Mouse (Mus musculus) thymus, postnatal 25 days (tissue): ENCODE results near the gene Cox10.

Experiments used
- DNase-seq: peaks from one replicate; pipeline ENCODE4 v3.0.0; 2022

Gene Cox10

GRCm38 (mm10) chr11:63991958-63992357 is 87.3 kb downstream of the Cox10 start:
- DNase-seq: peak; percentile 73

DNA sequence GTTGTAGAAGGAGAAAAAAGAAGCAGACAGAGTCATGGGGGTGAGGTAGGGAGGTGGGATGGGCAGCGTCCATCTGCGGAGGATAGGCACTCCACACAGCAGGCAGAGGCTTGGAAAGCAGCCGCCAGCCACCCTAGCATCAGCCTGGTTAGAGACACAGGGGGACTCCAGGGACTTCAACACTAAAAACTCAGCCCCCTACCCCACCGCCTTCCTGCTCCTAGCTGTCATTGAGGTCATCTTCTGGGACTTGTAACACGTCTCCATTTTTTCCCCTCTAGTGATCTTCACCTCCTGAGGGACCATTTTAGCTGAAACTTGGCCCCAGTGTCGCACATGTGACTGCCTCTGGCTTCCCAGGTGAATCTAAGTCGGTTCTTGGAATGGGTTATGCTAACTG is 88.5 kb downstream of the Cox10 start:
- DNase-seq: no peak

- no peak for DNase-seq
These were observed 89.0 kb downstream of the Cox10 start for GRCm38 (mm10) chr11:63990311-63990710.

GRCm38 (mm10) chr11:63988991-63989860 is 90.0 kb downstream of the Cox10 start:
- peak; percentile 29 for DNase-seq

DNA sequence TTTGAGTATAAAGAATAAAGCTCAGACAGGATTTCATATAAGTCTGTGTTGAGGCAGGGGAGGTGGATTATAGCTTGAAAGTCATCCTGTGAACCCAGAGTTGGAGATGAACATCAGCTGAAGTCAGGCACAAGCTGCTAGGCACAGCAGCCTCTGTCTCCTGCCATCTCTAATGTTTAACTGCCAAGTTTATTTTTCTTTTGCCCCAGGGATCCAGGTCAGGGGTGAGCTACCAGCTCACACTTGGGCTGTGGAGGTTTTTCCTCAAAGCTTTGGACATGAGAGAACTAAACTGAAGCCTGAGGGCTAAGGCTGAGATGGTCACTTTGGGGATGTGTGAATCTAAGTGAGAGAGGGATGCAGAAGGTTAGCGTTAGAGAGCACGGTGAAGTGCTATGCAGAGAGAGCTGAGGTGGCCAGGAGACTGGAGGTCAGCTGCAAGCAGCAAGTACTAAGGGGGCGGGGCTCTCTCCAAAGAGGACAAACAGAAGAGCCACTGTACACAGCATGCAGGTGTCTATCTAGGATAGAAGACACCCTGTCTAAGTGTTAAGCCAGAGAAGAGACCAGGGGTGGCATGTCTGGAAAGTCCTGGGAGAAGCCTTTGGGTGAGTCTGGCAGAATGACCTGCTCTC is 91.1 kb downstream of the Cox10 start:
- no peak for DNase-seq

- DNase-seq: no peak
These were observed 92.6 kb downstream of the Cox10 start for GRCm38 (mm10) chr11:63986710-63987109.

DNA sequence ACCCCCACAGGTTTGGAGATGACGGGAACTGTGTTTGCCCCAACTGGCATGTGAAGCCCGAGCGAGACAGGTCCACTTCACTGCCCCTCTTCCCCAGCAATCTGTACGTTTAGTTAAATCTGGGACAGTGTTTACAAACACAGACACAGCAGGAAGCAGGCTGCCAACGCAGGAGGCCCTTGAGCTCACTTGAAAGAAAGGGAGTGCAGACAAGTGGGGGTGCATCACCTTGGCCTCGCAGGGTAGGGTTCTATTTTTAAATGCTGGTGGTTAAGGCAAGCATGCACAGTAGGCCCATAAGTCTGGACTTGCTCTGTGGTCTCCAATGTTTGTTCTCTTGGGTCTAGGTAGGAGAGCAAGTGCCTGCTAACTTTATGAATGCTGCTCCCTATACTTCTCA is 93.8 kb downstream of the Cox10 start:
- DNase-seq: peak; percentile 53

DNA sequence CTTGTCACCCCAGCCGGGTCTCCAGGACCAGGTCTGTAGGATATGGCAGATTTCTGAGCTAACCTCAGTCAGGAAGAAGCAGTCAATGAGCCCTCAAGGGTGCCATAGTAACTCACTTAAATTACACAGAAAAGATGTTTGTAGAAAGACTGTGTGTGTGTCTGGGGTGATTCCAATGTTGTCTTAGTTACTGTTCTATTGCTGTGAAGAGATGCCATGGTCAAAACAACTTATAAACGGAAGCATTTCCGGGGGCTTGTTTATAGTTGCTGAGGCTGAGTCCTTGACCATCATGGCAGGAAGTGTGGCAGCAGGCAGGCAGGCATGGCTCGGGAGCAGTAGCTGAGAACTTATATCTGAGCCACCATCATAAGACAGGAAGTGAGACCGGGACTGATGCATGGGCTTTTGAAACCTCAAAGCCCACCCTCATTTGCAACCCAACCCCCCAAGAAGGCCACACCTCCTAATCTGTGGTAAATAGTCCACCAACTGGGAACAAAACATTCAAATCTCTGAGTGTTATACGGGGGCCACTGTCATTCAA is 94.6 kb downstream of the Cox10 start:
- DNase-seq: peak; percentile 57

DNA sequence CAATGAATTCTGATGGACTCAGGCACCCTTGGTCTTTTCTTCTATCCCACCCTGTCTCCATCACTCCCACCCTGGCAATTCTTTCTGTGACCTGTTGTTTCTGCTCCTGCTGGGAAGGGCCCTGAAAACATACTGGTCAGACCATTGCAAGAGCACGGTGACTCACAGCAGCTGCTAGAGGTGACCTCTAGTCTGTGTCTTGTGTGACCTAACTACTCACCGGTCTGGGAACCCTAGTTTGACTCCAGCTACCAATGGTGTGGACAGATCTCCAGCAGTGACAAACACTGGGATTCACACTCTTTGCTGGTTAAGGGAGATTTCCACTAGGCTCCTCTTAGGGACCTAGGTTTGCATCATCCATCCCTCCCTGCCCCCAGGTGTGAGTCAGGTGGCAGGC is 101.5 kb downstream of the Cox10 start:
- DNase-seq: no peak

- DNase-seq: no peak
These were observed 102.5 kb downstream of the Cox10 start for GRCm38 (mm10) chr11:63976775-63977174.

- DNase-seq: no peak
These were observed 103.9 kb downstream of the Cox10 start for GRCm38 (mm10) chr11:63975260-63975899.

DNA sequence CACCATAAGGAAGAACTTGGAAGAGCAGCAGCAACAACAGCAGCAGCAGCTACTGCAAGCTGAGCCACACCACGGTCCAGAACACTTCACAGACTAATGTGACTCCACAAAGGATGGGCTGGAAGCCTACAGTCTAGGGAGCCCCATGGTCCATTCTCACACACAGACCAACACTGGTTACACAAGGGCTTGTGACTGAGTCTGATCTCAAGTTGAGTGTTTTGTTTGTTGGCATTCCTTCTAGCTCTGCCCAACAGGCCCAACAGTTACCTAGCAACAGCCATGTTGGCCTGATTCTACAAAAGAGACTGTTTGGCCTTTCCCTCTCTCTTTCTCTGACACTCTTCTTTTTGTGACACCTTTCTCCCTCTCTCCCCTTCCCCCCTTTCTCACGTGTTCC is 105.3 kb downstream of the Cox10 start:
- no peak for DNase-seq

GRCm38 (mm10) chr11:63971462-63971861 is 107.8 kb downstream of the Cox10 start:
- DNase-seq: no peak

DNA sequence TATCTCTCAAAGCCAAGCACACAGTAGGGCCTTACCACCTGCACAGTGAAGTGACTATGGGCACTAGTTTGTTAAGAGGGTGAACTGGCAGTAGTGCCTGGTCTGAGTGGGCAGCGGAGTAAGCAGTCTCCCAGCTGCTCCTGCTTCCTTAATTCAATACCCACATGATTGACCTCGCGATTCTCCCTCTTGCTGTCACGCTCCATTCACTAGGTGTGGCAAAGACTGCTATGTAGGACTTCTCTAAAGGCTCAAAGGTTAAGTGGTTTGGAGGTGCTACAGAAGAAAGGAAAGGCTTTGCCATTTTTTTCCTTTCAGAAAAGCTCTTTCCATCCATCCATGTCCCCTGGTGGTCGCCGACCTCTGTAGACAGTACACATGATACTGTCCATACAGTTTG is 108.5 kb downstream of the Cox10 start:
- no peak for DNase-seq

DNA sequence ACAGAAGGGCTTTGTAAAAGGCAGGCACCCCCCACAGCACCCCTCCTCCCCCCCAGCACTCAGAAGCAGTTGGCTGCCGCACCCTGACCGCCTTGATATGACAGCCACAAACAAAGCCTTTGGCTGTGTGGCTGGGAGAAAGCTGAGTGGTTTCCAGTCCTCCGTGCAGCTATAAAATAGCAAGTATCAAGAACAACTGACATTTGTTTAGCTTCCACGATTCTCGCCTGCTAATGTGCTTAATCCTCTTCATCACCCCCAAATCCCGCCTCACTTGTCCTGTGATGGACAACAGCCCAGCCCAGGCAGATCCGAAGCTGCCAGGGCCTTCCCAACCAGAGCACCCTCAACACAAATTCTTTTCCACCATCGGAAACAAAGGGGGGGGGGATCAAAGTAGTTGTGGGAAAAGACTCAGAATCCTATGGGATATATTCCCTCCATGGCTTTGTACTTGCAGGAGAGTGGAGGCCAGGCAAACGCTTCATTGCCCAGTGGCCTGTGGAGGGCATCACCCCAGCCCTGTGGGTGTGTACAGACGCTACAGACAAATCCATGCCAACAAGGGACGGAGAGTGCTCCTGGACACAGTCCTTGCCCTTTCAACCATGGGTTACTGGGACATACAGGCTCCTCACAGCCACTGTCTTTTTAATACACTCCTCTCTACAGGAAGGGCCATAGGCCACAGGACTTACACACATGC is 109.9 kb downstream of the Cox10 start:
- no peak for DNase-seq

DNA sequence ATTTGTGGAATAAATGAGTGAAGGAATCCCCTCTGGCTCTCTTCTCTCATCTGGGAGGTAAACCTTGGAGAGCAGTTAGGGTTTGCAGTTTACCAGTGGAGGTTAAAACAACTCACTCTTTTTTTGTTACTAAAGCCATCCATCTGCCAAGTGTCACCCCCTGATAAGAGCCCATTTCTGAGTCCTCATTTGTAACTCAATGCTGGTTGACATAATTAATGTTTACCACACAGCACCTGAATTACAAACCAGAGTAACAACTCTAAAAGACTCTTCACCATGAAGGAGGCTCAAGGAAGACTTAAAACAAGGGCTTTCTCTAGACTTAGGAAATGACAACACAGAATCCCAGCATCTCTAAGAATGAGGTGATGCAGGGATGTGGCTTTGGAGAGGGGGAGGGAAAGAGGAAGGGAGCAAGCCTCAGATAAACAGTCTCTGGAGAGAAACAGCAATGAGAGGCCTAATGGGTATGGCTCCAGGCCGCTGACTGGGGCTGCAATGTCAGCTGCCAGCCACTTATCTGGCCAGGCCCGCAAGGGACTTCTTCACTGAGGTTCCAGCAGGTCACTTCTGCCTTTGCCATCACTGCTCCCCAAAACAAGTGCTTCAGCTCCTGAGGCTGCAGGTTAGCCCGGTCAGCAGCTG is 110.8 kb downstream of the Cox10 start:
- DNase-seq: no peak

GRCm38 (mm10) chr11:63967641-63968387 is 111.5 kb downstream of the Cox10 start:
- no peak for DNase-seq

- no peak for DNase-seq
These were observed 113.8 kb downstream of the Cox10 start for GRCm38 (mm10) chr11:63965437-63965836.

- peak; percentile 33 for DNase-seq
These were observed 122.1 kb downstream of the Cox10 start for GRCm38 (mm10) chr11:63957207-63957606.

GRCm38 (mm10) chr11:63956748-63957147 is 122.5 kb downstream of the Cox10 start:
- no peak for DNase-seq

DNA sequence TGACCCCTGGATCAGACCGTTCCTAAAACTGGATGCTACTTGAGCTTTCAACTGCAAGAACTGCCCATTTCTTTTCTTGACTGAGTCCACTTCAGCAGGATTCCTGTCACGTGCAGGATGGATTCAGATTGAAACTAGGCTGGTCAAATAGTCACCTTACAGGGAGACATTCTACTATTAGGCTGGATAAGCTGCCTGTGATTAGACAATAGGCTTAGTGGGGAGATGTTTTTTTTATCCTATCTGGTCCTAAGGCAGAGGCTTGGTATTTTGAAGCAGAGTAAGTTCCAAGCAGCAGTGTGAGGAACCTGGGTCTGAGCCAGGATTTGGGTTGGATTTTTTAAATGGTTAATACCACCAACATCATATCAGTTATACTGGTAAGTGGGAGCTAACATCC is 125.4 kb downstream of the Cox10 start:
- no peak for DNase-seq

GRCm38 (mm10) chr11:63952743-63953191 is 126.5 kb downstream of the Cox10 start:
- no peak for DNase-seq
